Mouse (Mus musculus) stomach, postnatal 0 days (tissue): ENCODE measurements around the gene Ephb3. TPM values are rescaled to one million over a fixed set of nuclear protein-coding genes. Genes with fewer than 3 reads are reported as not detected.

Source experiments
- ATAC-seq: fragments of 200-750 bp; cut with Nextera tagmentation; 2 replicates; pipeline ENCODE4 v1.8.0; 2017; ENCODE audit not compliant: low FRiP score, low TSS enrichment
- DNase-seq: peaks from one replicate; pipeline ENCODE4 v3.0.0-alpha.2; 2016; ENCODE audit warnings: low spot score
- H3K27ac ChIP-seq: fragments of 300-500 bp; sonication (generic); replicated peaks from 2 replicates; pipeline ENCODE4 v1.5.1; 2014; ENCODE audit warnings: mild to moderate bottlenecking, control low read depth
- H3K27me3 ChIP-seq: fragments of 300-500 bp; sonication (generic); 2 replicates; pipeline ENCODE4 v1.6.1; 2014; ENCODE audit warnings: low read length; ENCODE audit not compliant: control insufficient read depth, insufficient read depth
- H3K36me3 ChIP-seq: fragments of 300-500 bp; sonication (generic); 2 replicates; pipeline ENCODE4 v1.6.1; 2014; ENCODE audit warnings: low read length, mixed read lengths; ENCODE audit not compliant: control insufficient read depth, insufficient read depth
- H3K4me1 ChIP-seq: fragments of 300-500 bp; sonication (generic); replicated peaks from 2 replicates; pipeline ENCODE4 v1.6.1; 2014; ENCODE audit warnings: antibody characterized with exemption; ENCODE audit not compliant: control insufficient read depth, insufficient read depth
- H3K4me2 ChIP-seq: fragments of 300-500 bp; sonication (generic); replicated peaks from 2 replicates; pipeline ENCODE4 v1.6.1; 2014; ENCODE audit warnings: low read depth, mild to moderate bottlenecking, control low read depth, moderate library complexity
- H3K4me3 ChIP-seq: fragments of 300-500 bp; sonication (generic); 2 replicates; pipeline ENCODE4 v1.5.1; 2014; ENCODE audit warnings: low read depth, low read length, control low read depth
- H3K9ac ChIP-seq: fragments of 300-500 bp; sonication (generic); 2 replicates; pipeline ENCODE4 v1.6.1; 2014; ENCODE audit warnings: mild to moderate bottlenecking, low read length, control low read depth, mixed read lengths
- H3K9me3 ChIP-seq: fragments of 300-500 bp; sonication (generic); 2 replicates; pipeline ENCODE4 v1.6.1; 2016; ENCODE audit warnings: low read length; ENCODE audit not compliant: control insufficient read depth
- CTCF ChIP-seq: IDR thresholded peaks from 2 replicates; pipeline ENCODE4 v1.5.1; 2016; ENCODE audit warnings: antibody characterized with exemption, low read depth, mild to moderate bottlenecking, moderate library complexity
- EP300 ChIP-seq: optimal IDR thresholded peaks from 2 replicates; pipeline ENCODE3; 2016; ENCODE audit warnings: antibody characterized with exemption
- WGBS: fragments of 180-500 bp; shearing (Covaris S2); extraction: QIAGEN DNeasy Blood & Tissue Kit; methylation state at CpG from one replicate; pipeline ENCODE4 v1.1.7; 2014; 5-methylcytosine and 5-hydroxymethylcytosine counted together
- polyA plus RNA-seq: library from polyadenylated mRNA; unstranded; fragments of >200 nt; fragmentation: Nextera tagmentation; extraction: Ambion mirVana; gene quantifications from 2 replicates; pipeline ENCODE4 v1.2.1, GENCODE M21; 2015

Gene Ephb3
- polyA plus RNA-seq, 1 experiment from 2014 or later: 15.1 TPM

DNA sequence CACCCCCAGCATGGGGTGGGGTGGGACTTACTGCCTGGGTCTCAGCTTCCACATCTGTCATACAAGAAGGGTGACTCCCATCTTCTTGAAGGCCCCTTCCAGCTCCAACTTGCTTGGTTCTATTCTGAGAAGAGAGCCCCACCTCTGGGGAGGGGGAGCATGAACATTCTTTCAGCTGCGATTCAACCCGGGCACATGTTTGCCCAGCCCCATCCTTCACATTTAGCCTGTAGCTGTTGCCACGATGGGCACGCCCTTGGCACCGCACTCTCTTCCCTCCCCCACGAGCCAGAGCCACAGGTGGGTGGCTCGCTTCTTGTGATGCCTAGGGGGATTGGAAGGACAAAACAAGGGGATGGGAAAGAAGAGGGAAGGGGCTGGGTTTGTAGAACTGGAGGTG is 40.8 kb downstream of the Ephb3 start:
- Histone ChIP-seq H3K4me1 (peaks cover 11% of the 10 kb centered on the region), H3K36me3 (no peaks in the 10 kb centered on the region), H3K27me3 (no peaks in the 10 kb centered on the region), H3K4me3 (no peak overlapping the region), H3K27ac (peak overlapping the region; percentile 61), H3K9me3 (no peaks in the 10 kb centered on the region), H3K4me2 (no peak overlapping the region), H3K9ac (no peak overlapping the region)
- TF ChIP-seq CTCF: no peak
- TF ChIP-seq EP300: no peak
- no peak for ATAC-seq
- no peak for DNase-seq
- 18% methylated on average over 7 of the region's 7 CpGs for WGBS

DNA sequence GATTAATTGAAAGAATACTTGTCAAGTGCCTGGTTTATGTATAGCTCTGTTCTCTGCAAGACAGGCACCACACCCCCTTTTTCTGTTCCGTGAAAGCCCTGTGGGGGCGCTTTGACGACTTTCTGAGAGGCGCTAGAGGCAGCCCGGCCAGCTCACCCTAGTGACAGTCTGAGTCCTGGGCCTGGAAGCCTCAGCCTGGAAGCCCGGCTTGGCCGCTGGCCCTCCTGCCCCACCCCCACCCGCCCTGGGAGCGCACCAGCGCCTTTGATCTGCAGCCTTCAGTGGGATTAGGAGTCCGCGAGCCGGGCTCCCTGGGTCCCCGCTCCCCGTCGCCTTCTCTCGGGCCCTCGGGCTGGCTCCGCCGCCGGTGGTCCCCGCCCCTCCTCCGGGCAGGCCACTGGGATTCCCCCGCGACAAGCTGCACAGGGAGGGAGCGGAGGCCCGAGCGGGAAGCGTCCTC is 41.4 kb downstream of the Ephb3 start:
- Histone ChIP-seq H3K4me3 (peak overlapping the region; percentile 40), H3K4me1 (peaks cover 11% of the 10 kb centered on the region)

DNA sequence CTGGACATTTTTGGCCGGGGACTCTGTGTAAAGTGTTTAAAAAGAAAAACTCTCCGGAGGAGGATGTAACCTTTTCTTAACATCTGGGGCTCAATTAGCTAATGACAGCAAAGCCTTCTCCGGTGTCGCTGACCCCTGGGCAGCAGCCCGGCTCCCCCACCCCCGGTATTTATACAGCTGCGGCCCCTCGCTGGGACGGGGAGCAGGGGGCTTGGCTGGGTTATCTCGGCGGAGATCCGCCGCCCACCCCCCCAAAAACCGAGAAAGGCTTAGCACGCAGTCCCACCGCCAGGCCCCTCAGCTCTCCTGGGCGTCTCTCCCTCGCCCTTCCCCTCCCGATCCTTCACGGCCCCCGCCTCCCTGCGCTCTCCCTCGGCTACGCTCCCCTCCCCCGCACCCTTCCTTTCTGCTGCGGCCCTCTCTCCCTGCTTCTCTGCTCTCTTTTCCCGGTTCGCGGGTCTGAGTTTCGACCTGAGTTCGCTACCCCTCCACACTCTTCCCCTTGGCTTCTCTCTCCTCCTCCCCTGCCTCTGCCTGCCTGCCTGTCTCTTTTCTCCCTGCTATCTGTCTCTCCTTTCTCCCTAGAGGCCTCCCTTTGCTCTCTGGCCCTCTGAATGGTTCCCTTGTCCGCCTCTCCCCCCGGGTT is 42.0 kb downstream of the Ephb3 start:
- peak; percentile 36; the same call in 1 of the 2 replicates for ATAC-seq
- peak overlapping the region; percentile 64 for H3K9ac ChIP-seq
- peak overlapping the region; percentile 83 for H3K27ac ChIP-seq
- H3K4me2 ChIP-seq: peak overlapping the region; percentile 86
- TF ChIP-seq EP300 (no peak), CTCF (no peak)
- peak overlapping the region; percentile 40 for H3K4me3 ChIP-seq
- DNase-seq: peak; percentile 60
- H3K9me3 ChIP-seq: no peaks in the 10 kb centered on the region
- H3K27me3 ChIP-seq: no peaks in the 10 kb centered on the region
- WGBS: 4% methylated on average over 29 of the region's 33 CpGs
- H3K36me3 ChIP-seq: no peaks in the 10 kb centered on the region
- H3K4me1 ChIP-seq: peaks cover 11% of the 10 kb centered on the region

More for the DNA sequence above, 41.4 kb downstream of the Ephb3 start:
- H3K4me2 ChIP-seq: peak overlapping the region; percentile 86
- TF ChIP-seq CTCF (peak; percentile 79), EP300 (peak; percentile 59)
- DNase-seq (peak; percentile 93), ATAC-seq (peak; percentile 90)
- WGBS: under 1% methylated on average over 29 of the region's 29 CpGs
- H3K27me3 ChIP-seq: no peaks in the 10 kb centered on the region
- H3K9me3 ChIP-seq: no peaks in the 10 kb centered on the region
- H3K9ac ChIP-seq: peak overlapping the region; percentile 64
- peak overlapping the region; percentile 83 for H3K27ac ChIP-seq
- no peaks in the 10 kb centered on the region for H3K36me3 ChIP-seq

DNA sequence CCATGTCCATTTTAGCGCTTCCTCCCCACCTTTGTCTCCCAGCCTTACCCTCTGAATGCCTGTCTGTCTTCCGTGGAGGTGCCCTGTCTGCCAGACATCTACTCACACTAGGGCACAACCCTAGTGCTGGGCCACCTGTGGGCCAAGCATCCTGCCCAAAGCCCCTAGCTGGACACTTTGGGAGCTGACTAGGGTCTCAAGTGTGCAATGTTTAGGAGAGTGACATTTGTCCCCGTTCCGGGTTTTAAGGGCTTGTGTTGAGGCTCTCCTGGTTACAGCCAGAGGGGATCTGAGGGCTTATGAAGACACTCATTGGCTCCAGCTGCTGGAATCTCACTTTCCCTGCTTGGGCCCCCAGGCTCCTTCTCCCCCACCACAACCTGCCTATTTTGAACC is 42.5 kb downstream of the Ephb3 start:
- no peaks in the 10 kb centered on the region for H3K27me3 ChIP-seq
- peak overlapping the region; percentile 83; the same call in 1 of the 2 replicates for H3K27ac ChIP-seq
- H3K36me3 ChIP-seq: no peaks in the 10 kb centered on the region
- no peak for ATAC-seq
- H3K9ac ChIP-seq: peak overlapping the region; percentile 64; the same call in 1 of the 2 replicates
- TF ChIP-seq CTCF (no peak), EP300 (no peak)
- H3K4me1 ChIP-seq: peaks cover 11% of the 10 kb centered on the region
- no peak for DNase-seq
- WGBS: 37% methylated on average over 4 of the region's 4 CpGs
- H3K4me3 ChIP-seq: no peak overlapping the region
- H3K4me2 ChIP-seq: peak overlapping the region; percentile 86
- no peaks in the 10 kb centered on the region for H3K9me3 ChIP-seq

DNA sequence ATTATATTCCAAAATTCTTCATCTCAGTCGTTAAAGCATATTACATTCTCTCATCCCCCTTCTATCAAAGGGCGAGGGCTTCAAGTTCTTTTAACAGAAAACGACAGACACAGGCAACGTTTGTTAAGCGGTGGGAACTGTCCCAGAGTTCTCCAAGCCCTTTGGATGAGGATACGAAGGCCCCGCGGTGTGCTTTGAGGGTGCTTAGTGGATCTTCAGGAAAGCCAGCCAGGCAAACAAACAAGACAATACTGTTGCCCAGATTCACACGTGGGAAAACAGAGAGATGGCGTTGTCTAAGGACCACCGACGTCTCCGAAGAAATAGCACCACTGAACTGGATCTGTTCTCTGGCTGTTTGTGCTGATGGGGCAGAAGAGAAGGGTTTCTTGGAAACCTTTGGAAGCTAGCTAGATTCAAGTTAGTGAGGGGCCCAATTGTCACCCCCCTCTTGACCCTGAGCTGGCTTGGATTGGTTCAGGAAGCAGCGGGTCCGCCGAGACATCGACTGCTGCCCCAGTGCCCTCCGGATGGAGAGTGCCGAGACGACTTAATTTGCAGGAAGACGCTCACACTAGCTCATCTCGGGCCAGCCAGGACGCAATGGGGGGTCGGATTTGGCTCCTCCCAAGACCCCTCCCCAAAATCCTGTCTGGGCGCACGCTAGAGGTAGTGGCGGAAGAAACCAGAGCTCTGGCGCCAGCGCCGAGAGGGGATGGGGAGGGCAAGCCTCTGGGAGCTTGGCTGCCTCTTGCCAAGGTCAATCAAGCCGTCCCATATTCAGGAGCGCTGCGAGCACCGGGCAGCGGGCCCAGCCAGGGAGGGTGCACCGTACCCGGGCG is 43.5 kb downstream of the Ephb3 start:
- no peak; the same call in 1 of the 2 replicates for TF ChIP-seq CTCF
- TF ChIP-seq EP300: no peak
- H3K9me3 ChIP-seq: no peaks in the 10 kb centered on the region
- peak overlapping the region; percentile 38 for H3K4me3 ChIP-seq
- DNase-seq (no peak), ATAC-seq (0 out of 2 replicates have a peak, but pooled peaks have one; percentile 18)
- H3K4me1 ChIP-seq: peaks cover 10% of the 10 kb centered on the region
- WGBS: 26% methylated on average over 38 of the region's 38 CpGs
- peak overlapping the region; percentile 52 for H3K9ac ChIP-seq
- H3K4me2 ChIP-seq: peak overlapping the region; percentile 80
- H3K27me3 ChIP-seq: no peaks in the 10 kb centered on the region
- H3K27ac ChIP-seq: no peak overlapping the region
- H3K36me3 ChIP-seq: no peaks in the 10 kb centered on the region
